Mouse (Mus musculus) mature B cell (primary cell): Measurements from ENCODE around the gene Fkbp1b.
"Not testable (repeated sequence)": the region's sequence is repeated elsewhere in the genome, so short reads cannot be mapped to it uniquely, and the experiment has no call there.

Experiments
- in situ Hi-C: fragments of 300-500 bp; cut with MboI; formaldehyde crosslinking; loops from 2 replicates; pipeline ENCODE4 v1.14.3; 2019

Fkbp1b gene

DNA sequence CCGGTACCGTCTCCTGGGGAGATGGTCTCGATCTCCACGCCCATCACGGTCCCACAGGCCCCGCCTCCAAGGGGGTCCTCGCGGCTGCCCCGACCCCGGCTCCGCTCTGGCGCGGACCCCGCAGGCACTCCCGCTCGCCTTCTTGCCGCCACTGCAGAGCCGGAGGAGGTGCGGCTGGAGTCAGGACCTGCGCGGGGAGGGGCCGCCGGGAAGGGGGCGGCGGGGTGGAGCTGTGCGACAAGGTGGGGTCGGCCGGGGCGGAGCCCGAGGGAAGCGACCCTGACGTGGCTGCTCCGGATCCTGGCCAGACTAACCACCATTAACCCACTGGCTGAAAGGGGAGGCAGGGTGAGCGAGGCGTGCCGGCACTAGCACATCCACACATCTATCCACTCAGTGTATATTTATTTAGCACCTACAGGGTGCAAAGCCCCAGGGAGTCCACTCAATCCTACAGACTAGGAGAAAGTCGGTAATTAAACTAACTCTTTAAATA is at the start of gene Fkbp1b:
Gene Fkbp1b (minus strand): TSS at position 200 of the 496 bp plus-strand sequence.
- in situ Hi-C loops = no loop called here

DNA sequence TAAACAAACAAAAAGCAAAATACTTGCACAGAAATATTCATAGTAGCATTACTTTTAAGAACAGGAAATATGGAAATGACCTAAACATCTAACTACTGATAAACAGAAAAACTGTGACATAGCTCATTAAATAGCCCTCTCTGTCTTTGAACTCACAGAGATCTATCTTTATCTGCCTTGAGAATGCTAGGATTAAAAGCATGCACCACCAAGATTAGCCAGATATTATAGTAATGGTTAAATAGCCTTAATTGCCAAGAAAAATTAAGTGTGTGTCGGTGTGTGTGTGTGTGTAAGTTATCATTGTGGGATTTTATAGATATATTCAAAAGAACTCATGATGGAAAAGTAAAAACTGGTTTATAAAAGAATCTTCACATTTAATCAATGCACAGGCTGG is 48.5 kb upstream of the Fkbp1b start:
- in situ Hi-C loops = no loop called here

DNA sequence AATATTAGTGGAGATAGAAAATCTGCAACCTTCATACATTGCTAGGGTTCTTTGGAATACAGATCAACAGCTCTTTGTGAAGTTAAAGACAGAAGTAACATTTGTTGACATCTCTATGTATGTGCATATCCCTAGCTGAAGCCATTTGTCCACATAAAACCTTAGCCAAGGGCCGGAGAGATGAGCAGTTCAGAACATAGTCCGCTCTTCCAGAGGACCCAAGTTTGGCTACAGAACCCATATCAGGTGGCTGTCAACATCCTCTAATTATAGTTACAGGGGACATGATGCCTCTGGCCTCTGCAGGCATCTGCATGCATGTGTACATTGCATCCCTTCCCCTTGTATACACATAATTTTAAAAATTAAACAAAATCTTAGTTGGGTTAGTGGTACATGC is 47.9 kb upstream of the Fkbp1b start:
- in situ Hi-C loops = no loop called here

DNA sequence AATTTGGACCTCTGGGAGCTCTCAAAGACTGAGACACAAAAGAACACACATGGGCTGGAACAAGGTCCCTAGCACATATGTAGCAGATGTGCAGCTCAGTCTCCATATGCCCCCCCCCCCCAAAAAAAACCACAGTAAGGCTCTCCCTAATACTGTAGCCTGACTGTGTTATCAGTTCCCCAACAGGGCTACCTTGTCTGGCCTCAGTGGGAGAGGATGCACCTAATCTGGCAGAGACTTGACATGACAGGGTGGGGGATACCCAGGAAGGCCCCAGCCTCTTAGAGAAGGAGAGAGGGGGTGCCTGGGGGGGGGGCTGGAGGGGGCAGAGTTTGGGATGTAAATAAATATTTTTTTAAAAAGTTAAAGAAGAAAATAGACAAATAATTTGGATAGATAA is 47.3 kb upstream of the Fkbp1b start:
- in situ Hi-C loops = no loop called here

DNA sequence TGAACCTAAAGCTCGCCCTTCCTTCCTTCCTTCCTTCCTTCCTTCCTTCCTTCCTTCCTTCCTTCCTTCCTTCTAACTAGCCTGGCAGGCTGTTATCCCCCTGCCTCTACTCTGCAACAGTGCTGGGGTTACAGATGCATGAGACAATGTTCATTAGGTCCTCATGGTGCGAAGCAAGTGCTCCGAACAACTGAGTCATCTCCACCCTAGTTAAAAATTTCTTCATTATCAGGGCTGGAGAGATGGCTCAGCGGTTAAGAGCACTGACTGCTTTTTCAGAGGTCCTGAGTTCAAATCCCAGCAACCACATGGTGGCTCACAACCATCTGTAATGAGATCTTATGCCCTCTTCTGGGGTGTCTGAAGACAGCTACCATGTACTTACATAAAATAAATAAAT is 45.2 kb upstream of the Fkbp1b start:
- in situ Hi-C loops = not testable (repeated sequence)

DNA sequence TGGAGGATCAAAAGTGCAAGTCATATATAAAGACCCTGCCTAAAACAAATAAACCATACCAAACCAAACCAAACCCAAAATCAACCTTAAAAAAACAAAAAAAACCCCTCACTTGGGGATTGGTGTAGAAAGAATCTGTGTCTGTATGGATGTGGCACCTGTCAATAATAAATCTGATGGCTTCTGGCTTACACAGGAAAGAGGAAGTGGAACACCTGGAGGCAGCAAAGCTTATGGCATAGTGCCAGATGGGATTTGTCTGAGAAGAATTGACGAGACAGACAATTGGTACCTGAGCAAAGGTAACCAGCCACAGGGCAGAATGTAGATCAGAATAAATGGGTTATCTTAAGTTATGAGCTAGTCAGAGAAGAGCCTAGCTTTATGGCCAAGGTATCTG is 43.7 kb upstream of the Fkbp1b start:
- in situ Hi-C loops = no loop called here

DNA sequence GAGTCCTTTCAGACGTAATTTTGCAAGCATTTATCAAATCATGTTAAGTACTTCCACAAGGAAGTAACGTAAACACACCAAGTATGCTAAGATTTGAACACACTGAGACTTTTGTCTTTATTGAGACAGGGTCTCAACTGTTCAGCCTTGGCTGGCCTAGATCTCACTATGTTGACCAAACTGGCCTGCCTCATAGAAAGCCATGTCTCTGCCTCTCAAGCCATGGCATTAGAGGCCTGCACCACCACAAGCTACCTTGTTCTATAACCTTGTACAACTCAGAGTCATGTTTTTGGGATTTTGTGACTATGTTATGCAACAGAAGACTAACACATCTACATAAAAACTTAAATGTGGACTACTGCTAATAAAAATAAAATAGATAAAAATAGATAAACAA is 40.7 kb upstream of the Fkbp1b start:
- in situ Hi-C loops = no loop called here

DNA sequence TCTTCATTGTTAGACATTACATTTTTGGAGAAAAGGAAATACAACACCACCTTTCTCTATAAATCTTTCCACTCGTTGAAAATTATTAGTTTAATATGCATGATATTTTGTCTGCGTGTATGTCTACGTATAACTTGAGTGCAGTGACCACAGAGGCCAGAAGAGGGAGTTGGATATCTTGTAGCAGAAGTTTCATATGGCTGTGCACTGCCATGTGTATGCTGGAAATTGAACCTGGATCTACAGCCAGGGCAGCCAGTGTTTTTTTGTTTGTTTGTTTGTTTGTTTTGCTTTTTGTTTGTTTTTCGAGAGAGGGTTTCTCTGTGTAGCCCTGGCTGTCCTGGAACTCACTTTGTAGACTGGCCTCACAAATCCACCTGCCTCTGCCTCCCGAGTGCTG is 37.7 kb upstream of the Fkbp1b start:
- in situ Hi-C loops = no loop called here

DNA sequence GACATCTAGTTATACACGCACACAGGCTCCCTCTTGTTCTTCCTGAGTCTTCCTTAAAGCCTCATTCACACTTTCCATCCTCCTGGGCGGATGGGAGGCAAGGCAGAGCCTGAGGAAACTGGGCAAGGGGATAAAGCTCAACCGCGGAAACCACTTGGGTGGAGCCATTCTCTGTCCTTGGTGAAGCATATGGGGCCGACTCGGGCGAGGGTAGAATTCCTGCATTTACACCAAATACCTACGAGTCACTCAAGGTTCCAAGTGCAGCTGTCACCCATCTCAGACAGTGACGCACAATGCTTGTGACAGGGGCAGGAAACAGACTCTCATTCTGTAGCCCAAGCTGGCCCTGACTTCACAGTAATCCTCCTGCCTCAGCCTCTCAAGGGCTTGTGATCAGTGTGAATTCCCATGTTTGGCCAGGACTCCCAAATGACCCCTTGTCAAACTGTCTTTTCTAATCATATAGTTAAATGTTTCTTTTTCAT is 36.9 kb upstream of the Fkbp1b start:
- in situ Hi-C loops = no loop called here

DNA sequence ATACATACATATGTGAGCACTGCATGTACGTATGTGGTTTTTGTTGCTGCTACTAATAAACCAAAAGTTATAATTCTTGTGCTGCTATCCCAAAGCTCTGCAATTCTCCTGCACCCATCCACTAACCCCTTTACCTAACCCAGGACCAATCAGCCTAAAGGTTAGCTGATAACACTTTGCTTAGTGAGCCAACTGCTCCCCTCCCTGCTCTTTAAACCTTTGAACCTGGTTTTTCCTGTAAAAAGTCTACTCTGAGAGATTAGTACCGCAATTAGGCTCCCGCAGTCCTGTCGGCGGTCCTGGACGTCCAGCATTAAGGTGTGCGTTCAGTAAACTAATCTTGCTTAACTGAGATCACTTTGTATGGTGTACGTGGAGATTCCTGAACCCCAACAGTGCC is 34.2 kb upstream of the Fkbp1b start:
- in situ Hi-C loops = no loop called here

DNA sequence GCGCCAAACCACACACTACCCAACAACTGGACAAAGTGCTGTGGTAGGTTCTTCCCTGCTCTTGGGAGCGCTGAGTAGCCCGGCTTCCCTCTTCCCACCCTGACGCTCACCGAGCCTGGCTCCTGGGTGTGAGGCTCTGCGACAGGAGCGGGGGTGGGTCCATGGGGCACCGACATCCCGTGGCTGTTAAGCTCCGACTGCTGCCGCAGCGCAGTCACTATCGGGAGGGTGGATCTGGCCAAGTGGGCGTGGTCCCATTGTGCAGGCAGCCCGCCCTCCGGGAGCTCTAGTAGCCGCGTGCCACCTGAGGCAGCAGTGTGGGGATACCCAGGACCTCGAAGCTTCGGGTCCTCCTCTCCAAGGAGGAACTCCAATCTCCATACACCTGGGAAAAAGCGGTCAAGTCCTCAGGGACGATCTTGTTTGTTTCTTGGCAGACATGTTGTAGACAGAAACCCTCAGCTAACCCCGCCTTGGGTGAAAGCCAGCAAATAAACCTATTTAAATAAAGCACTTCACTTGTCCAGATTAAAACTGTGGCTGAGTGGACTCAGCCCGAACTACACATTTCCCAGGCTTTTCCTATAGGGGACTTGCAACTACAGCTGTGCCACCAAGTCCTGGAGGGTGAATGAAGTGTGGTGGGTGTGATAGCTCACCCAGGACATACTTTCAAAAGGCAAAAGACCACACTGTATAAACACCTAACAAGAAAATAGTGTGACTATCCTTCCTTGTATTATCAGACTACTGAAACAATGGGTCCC is 33.0 kb upstream of the Fkbp1b start, which contains the start of gene Mfsd2b:
Gene Mfsd2b (minus strand): TSS at position 199 of the 767 bp plus-strand sequence.
- in situ Hi-C loops = no loop called here

DNA sequence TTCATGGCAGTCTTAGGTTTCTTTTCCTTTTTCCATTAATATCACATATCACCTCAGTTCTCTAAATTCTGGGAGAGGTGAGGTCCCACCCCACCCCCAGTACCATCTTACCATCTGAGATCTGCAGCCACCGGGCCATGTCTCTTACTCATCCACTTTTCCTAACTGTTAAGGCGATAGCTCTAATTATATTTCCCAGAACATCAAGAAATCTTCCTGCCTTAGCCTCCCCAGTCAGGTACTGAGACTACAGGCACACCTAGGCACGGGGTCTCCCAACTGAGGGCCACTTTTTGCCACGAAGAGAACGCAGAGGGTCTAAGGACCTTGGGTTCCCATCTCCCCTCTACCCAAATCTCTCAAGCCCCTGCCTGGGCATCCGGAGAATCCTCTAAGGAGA is 32.1 kb upstream of the Fkbp1b start:
- in situ Hi-C loops = no loop called here

DNA sequence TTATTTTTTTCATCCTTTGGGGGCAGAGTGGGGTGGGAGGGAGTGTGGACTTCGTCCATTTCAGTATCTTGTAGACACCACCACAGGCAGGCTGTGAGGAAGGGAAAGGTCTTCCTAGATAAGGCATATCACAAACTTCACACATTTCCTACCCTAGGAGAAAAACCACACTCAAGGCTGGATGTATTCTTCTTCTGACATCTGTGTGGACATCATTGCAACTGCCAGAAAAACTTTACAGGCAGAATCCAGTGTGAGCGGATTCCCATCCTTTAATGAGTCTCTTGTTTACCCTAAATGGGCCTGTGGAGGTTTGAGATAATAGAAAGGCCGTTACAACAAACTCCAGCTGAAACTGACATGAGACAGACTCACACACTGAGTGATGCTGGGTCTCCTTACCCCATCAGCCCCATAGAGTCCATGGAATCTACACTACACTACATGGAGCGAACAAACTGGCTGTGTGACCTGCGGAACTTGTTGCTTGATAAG is 31.6 kb upstream of the Fkbp1b start:
- in situ Hi-C loops = no loop called here

DNA sequence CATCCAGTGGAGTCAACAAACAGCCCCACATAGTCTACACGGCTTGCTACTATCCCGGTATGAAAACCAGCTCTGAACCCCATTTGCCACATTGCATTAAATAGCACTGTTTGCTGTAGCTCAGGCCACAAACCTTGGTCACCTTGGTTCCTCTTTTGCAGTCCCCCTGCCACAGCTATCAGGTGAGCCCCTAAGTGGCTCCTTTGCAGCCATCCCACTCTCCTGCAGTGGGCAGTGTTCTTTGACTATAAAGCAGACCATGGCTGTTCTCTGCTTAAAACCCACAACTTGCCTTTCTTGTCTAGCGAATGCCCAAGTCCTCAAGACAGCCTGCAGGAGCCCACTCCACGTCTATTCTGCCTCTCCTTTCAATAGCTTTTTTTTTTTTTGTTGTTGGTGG is 30.9 kb upstream of the Fkbp1b start:
- in situ Hi-C loops = no loop called here

DNA sequence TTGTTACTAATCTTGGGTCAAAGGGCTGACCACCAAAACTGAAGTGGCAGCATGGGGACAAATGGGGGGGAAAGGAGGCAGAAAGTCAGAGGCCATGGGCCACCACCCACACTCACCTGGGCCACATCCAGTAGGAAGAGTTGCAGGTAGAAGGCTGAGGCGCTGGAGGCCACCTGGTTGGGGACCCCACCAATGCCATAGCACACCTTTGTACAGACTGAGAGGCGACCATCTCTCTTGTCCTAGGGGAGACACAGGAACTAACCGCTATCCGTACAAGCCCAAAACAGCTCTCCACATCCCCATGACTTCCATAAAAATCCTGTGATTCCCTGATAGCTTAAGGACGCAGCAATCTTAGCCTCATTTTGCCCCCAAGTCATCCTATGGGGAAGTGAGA is 29.9 kb upstream of the Fkbp1b start:
- in situ Hi-C loops = no loop called here

DNA sequence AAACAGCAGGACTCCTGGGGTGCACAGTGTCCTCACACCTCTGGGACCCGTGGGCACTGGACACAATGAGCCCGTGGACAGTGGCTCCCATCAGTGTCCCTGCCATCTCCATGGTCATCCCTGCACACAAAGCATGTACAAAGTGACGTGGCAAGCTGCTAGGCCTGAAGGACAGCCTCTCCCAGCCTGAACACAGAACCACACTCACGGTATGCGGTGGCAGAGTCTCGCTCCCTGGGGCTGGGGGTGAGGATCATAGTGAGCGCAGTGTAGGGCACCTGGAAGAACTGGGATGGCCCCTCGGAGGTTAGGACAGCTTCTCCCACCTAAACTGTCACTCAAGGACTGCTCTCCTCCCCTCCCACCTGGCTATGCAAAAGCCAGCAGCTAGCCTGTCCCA is 27.5 kb upstream of the Fkbp1b start:
- in situ Hi-C loops = no loop called here

DNA sequence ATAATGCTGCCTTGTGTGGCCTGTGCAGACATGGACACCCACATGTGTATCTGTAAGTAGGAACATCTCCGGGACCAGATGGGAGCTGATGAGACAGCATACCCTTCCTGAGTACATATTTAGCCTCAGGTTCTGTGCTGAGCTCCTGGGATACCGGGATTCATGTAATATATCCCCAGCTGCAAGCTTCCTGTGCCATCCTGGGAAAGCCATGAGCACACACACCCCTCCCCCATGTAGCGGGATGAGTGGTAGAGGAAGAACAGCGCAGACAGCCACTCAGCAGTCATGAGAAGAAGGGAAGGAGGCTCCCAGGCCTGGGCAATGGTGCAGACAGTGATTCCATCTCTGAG is 22.9 kb upstream of the Fkbp1b start:
- in situ Hi-C loops = no loop called here

DNA sequence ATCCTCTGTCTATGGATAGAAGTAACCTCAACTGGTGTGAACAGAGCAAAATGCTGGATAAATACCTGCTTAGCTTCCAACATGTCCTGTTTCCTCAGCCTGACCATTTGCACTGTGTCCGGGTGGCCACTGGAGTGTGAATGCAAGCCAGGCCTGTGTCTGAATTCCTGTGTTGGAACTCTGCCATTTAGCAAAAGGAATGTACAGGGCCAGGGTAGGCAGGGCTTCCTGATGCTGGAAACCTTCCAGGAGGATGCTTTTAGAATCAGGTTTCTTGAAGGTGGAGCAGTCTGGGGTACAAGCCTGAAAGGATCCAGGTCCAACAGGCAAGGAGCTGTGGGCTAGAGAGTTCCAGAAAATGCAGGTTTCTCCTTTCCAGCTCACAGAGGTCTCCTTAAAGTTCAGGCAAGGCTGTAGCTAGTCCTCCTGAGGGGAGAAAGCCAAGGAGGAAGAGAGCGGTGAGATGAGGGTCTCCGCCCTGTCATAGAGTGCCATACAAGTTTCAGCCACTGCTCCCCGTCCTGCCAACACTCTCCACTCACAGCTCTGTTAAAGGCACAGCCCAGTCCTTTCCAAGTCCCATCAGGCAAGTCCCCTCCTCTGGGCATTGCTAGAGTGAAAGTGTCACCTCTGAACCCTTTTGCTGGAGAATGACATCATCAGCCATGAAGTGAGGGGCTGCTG is 22.4 kb upstream of the Fkbp1b start:
- in situ Hi-C loops = no loop called here

DNA sequence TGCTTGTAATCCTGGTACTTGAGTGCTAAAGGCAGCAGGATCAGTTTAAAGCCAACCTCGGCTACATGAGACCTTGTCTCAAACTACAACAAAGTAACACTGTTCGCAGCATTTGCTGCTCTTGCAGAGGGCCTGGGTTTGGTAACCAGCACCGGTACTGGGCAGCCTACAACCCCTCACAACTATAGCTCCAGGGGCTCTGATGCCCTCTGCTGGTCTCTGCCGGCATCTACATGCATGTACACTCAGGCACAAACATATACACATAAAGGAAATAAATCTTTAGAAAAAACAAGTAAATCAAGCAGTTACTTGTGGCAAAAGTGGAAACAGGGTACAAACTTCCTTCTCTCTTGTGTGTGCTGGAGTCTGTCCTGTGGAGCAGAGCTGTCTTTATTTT is 21.3 kb upstream of the Fkbp1b start:
- in situ Hi-C loops = no loop called here

DNA sequence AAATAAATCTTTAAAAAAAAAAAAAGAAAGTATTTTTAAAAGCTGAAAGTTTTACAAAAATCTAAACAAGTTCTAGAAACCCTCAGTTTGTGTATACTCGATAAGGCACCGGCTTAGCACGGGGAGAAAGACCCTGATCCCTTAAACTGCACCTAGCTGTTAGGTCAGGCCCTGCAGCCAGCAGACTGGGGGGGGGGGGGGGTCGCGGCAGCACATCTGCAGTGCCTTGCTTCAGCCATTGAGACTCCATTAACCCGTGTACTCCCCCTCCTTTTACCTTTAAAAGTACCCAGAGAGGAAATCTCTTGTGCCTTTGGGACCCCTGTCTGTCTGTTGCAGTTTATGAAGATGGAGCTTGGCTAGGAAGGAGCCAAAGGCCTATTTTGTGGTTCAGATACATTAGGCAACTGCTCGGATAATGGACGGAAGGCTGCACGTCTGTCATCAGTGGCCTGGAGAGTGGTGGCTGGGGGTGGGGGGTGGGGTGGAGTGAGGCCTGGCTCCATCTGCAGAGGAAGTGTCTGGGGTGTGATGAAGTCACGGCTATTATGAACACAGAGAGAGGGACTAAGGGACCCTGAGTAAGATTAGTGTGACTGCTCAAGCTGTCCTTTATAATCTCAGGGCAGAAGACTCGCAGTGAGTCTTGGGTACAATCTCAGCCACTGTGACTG is 18.0 kb upstream of the Fkbp1b start:
- in situ Hi-C loops = no loop called here

DNA sequence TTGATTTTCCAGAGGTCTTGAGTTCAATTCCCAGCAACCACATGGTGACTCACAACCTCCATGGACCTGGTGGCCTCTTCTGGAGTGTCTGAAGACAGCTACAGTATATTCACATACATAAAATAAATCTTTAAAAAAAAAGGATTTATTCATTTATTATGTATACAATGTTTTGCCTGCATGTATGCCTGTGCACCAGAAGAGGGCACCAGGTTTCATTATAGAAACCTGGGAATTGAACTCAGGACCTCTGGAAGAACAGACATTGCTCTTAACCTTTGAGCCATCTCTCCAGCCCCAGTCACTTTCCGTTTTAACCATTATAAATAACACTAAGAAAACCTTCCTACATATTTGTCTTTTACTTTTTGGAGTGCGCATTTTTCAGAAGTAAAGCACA is 15.4 kb upstream of the Fkbp1b start:
- in situ Hi-C loops = no loop called here

DNA sequence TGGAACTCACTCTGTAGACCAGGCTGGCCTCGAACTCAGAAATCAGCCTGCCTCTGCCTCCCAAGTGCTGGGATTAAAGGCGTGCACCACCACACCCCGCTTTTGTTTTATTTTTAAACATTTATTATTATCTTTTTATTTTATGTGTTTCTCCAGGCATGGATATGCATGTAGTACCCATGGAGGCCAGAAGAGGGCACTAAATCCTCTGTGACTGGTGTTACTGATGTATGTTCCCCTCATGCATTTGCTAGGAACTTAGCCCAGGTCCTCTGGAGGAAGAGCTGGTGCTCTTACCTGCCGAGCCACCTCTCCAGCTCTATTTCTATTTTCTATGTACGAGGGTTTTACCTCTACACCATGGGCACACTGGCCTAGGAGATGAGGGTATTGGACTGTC is 14.8 kb upstream of the Fkbp1b start:
- in situ Hi-C loops = no loop called here

DNA sequence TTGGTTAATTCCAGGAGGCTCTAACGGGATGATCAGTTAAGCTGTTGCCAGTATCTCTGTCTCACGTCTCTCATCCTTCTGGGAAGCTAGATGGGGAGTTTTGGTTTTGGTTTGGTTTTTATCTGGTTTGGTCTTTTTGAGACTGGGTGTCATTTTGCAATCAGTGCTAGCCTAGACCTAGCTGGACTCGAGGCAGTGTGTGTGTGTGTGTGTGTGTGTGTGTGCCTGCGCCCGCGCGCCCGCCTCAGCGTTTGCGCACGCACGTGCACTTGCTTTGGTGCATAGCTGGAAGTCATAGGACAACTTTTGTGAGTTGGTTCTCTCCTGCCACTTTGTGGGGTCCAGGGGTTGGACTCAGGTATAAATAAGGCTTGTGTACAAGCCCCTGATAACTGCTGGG is 2.4 kb upstream of the Fkbp1b start:
- in situ Hi-C loops = no loop called here
